Mouse (Mus musculus) hindbrain, embryonic 11.5 days (tissue): ENCODE measurements at regions not wholly inside any gene's neighbourhood (a gene's known extent, or its start where the extent isn't known, plus 50 kb on each side); places are given as distances from the start of the nearest gene placed in this dataset.

Source experiments
- ATAC-seq: fragments of 200-750 bp; cut with Nextera tagmentation; 2 replicates; pipeline ENCODE4 v1.8.0; 2017; ENCODE audit warnings: mild to moderate bottlenecking, moderate TSS enrichment, moderate library complexity; ENCODE audit not compliant: low FRiP score
- DNase-seq: peaks from one replicate; pipeline ENCODE4 v3.0.0-alpha.2; 2015; ENCODE audit warnings: low spot score
- H3K27ac ChIP-seq: fragments of 300-500 bp; sonication (generic); 2 replicates; pipeline ENCODE4 v1.5.1; 2014; ENCODE audit warnings: mild to moderate bottlenecking, low read depth, low read length
- H3K27me3 ChIP-seq: fragments of 300-500 bp; sonication (generic); 2 replicates; pipeline ENCODE4 v1.6.1; 2014; ENCODE audit warnings: mild to moderate bottlenecking, low read length, moderate library complexity, mixed read lengths; ENCODE audit not compliant: control insufficient read depth, insufficient read depth
- H3K36me3 ChIP-seq: fragments of 300-500 bp; sonication (generic); 2 replicates; pipeline ENCODE4 v1.6.1; 2014; ENCODE audit warnings: mild to moderate bottlenecking, low read length, moderate library complexity, mixed read lengths; ENCODE audit not compliant: control insufficient read depth, insufficient read depth
- H3K4me1 ChIP-seq: fragments of 300-500 bp; sonication (generic); replicated peaks from 2 replicates; pipeline ENCODE4 v1.6.1; 2014; ENCODE audit warnings: low read length, mixed read lengths; ENCODE audit not compliant: control insufficient read depth, insufficient read depth
- H3K4me2 ChIP-seq: fragments of 300-500 bp; sonication (generic); replicated peaks from 2 replicates; pipeline ENCODE4 v1.6.1; 2014; ENCODE audit warnings: mild to moderate bottlenecking, low read depth, low read length
- H3K4me3 ChIP-seq: fragments of 300-500 bp; sonication (generic); 2 replicates; pipeline ENCODE4 v1.5.1; 2014; ENCODE audit warnings: low read depth, low read length
- H3K9ac ChIP-seq: fragments of 300-500 bp; sonication (generic); 2 replicates; pipeline ENCODE4 v1.6.1; 2014; ENCODE audit warnings: low read depth, low read length
- H3K9me3 ChIP-seq: fragments of 300-500 bp; sonication (generic); 2 replicates; pipeline ENCODE4 v1.6.1; 2016; ENCODE audit warnings: low read length; ENCODE audit not compliant: control insufficient read depth
- WGBS: fragments of 180-500 bp; shearing (Covaris S2); extraction: QIAGEN DNeasy Blood & Tissue Kit; methylation state at CpG from one replicate; pipeline ENCODE4 v1.1.7; 2014; 5-methylcytosine and 5-hydroxymethylcytosine counted together

GRCm38 (mm10) chr8:35968341-35968740 is 202.8 kb downstream of the Gm19410 start:
- ATAC-seq (no peak), DNase-seq (no peak)
- no peak overlapping the region for H3K9ac ChIP-seq
- no peaks in the 10 kb centered on the region for H3K4me1 ChIP-seq
- H3K4me3 ChIP-seq: no peak overlapping the region
- H3K9me3 ChIP-seq: no peaks in the 10 kb centered on the region
- H3K27ac ChIP-seq: no peak overlapping the region
- no peaks in the 10 kb centered on the region for H3K36me3 ChIP-seq
- WGBS: 91% methylated on average over 9 of the region's 9 CpGs
- no peaks in the 10 kb centered on the region for H3K27me3 ChIP-seq
- no peak overlapping the region for H3K4me2 ChIP-seq

GRCm38 (mm10) chr8:35971082-35971481 is 205.5 kb downstream of the Gm19410 start:
- no peak overlapping the region for H3K9ac ChIP-seq
- H3K4me1 ChIP-seq: no peaks in the 10 kb centered on the region
- 81% methylated on average over 7 of the region's 7 CpGs for WGBS
- ATAC-seq: no peak
- H3K27ac ChIP-seq: no peak overlapping the region
- H3K4me3 ChIP-seq: no peak overlapping the region
- no peak overlapping the region for H3K4me2 ChIP-seq
- no peaks in the 10 kb centered on the region for H3K9me3 ChIP-seq
- no peak for DNase-seq
- H3K27me3 ChIP-seq: no peaks in the 10 kb centered on the region
- no peaks in the 10 kb centered on the region for H3K36me3 ChIP-seq

- no peak overlapping the region for H3K27ac ChIP-seq
- no peaks in the 10 kb centered on the region for H3K27me3 ChIP-seq
- ATAC-seq (no peak), DNase-seq (no peak)
- no peak overlapping the region for H3K4me3 ChIP-seq
- no peak overlapping the region for H3K9ac ChIP-seq
- H3K36me3 ChIP-seq: no peaks in the 10 kb centered on the region
- H3K9me3 ChIP-seq: no peaks in the 10 kb centered on the region
- no peaks in the 10 kb centered on the region for H3K4me1 ChIP-seq
- WGBS: 71% methylated on average over 10 of the region's 10 CpGs
- H3K4me2 ChIP-seq: no peak overlapping the region
Measured at GRCm38 (mm10) chr8:35974323-35975029, 208.9 kb downstream of the Gm19410 start.

- 85% methylated on average over 9 of the region's 9 CpGs for WGBS
- no peak for ATAC-seq
Measured at GRCm38 (mm10) chr8:35979638-35980255, 214.2 kb downstream of the Gm19410 start.

GRCm38 (mm10) chr8:35983083-35983482 is 217.5 kb downstream of the Gm19410 start:
- Histone ChIP-seq H3K9me3 (no peaks in the 10 kb centered on the region; the same call in 1 of the 2 replicates), H3K36me3 (no peaks in the 10 kb centered on the region), H3K4me1 (no peaks in the 10 kb centered on the region), H3K27me3 (no peaks in the 10 kb centered on the region), H3K4me2 (no peak overlapping the region), H3K4me3 (no peak overlapping the region), H3K27ac (no peak overlapping the region), H3K9ac (no peak overlapping the region)
- ATAC-seq: no peak
- 64% methylated on average over 2 of the region's 2 CpGs for WGBS
- no peak for DNase-seq

More at GRCm38 (mm10) chr8:35979638-35980255, 214.2 kb downstream of the Gm19410 start:
- no peaks in the 10 kb centered on the region; the same call in 1 of the 2 replicates for H3K9me3 ChIP-seq
- H3K4me1 ChIP-seq: no peaks in the 10 kb centered on the region
- no peaks in the 10 kb centered on the region for H3K36me3 ChIP-seq
- H3K4me2 ChIP-seq: no peak overlapping the region
- no peak overlapping the region for H3K9ac ChIP-seq
- H3K4me3 ChIP-seq: no peak overlapping the region
- no peak overlapping the region for H3K27ac ChIP-seq
- H3K27me3 ChIP-seq: no peaks in the 10 kb centered on the region
- no peak for DNase-seq

- H3K9ac ChIP-seq: no peak overlapping the region
- no peak overlapping the region for H3K4me2 ChIP-seq
- DNase-seq (no peak), ATAC-seq (no peak)
- no peak overlapping the region for H3K27ac ChIP-seq
- H3K4me3 ChIP-seq: no peak overlapping the region
- no peaks in the 10 kb centered on the region for H3K4me1 ChIP-seq
- 77% methylated on average over 5 of the region's 5 CpGs for WGBS
- no peaks in the 10 kb centered on the region for H3K36me3 ChIP-seq
- no peaks in the 10 kb centered on the region for H3K27me3 ChIP-seq
- no peaks in the 10 kb centered on the region; the same call in 1 of the 2 replicates for H3K9me3 ChIP-seq
Measured at GRCm38 (mm10) chr8:35985152-35985689, 219.6 kb downstream of the Gm19410 start.

GRCm38 (mm10) chr8:35987327-35987726 is 221.7 kb downstream of the Gm19410 start:
- 81% methylated on average over 5 of the region's 5 CpGs for WGBS
- ATAC-seq: no peak
- Histone ChIP-seq H3K9me3 (no peaks in the 10 kb centered on the region; the same call in 1 of the 2 replicates), H3K9ac (no peak overlapping the region), H3K4me3 (no peak overlapping the region), H3K4me2 (no peak overlapping the region), H3K27ac (no peak overlapping the region), H3K27me3 (no peaks in the 10 kb centered on the region), H3K36me3 (no peaks in the 10 kb centered on the region), H3K4me1 (no peaks in the 10 kb centered on the region)
- DNase-seq: no peak

- H3K4me3 ChIP-seq: no peak overlapping the region
- H3K9ac ChIP-seq: no peak overlapping the region
- H3K27ac ChIP-seq: no peak overlapping the region
- ATAC-seq (no peak), DNase-seq (no peak)
- no peak overlapping the region for H3K4me2 ChIP-seq
- 87% methylated on average over 5 of the region's 5 CpGs for WGBS
- no peaks in the 10 kb centered on the region for H3K27me3 ChIP-seq
- no peaks in the 10 kb centered on the region; the same call in 1 of the 2 replicates for H3K9me3 ChIP-seq
- no peaks in the 10 kb centered on the region for H3K4me1 ChIP-seq
- H3K36me3 ChIP-seq: no peaks in the 10 kb centered on the region
Measured at GRCm38 (mm10) chr8:35991013-35991412, 225.4 kb downstream of the Gm19410 start.
